Mouse (Mus musculus): ENCODE measurements around the gene Syngr1.

DNA sequence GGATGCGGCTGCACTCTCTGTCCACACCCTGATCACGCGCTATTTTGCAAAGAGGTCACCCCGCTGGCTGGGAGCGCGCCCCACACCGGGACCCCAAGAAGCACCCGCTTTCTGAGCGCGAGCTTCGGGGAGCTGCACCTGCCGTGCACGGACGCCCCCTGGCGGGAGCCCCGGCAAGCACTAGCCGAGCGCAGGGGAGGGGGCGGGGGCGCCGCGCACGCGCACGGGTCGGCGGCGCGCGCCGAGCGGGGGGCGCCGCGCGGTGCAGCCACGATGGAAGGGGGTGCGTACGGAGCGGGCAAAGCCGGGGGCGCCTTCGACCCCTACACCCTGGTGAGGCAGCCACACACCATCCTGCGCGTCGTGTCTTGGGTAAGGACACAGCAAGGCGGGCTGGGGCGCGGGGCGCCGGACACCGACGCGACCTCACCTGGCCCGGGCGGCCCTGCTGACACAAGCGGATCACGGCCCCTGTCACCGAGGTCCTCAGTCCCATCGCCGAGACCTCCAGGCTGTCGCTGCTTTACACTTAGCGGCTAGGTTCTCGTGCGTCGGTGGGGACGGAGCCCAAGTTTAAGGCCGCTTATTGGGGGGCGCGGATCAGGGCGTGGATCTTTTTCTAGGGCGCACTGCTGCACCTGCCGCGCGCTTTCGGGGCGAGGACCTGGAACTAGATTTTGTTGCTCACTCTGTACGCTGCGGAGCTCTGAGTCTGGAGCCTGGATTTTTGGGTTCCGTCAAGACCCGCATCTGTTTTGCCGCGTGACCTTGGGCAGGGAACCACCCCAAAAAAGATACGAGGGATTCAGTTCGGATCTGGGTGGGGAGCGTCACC lies at the start of gene Syngr1, which contains the start of gene Rpl3:
- no peak; the same call in 1 of the 2 replicates for TF ChIP-seq KAT2A (conservative IDR thresholded peaks at IDR 0.05; ENCODE audit: low read depth, low read length)
- TF ChIP-seq CTCF (IDR thresholded peaks at IDR 0.05 in 2 of 3, conservative IDR thresholded peaks at IDR 0.05 in 1 of 3; ENCODE audit: control insufficient read depth in 1 of 3, insufficient read depth in 1 of 3, low read depth in 2 of 3, low read length in 3 of 3, poor library complexity in 1 of 3, severe bottlenecking in 1 of 3): peak in 2 of 3 experiments; percentile 76 to 97; a peak in 5 of 6 replicates
- no peak for TF ChIP-seq EP300 (IDR thresholded peaks at IDR 0.05; ENCODE audit: low read depth in 1 of 2, low read length in 2 of 2)
- TF ChIP-seq ZNF384 (IDR thresholded peaks at IDR 0.05; ENCODE audit: low read depth, low read length): no peak
- peak; percentile 37; the same call in 1 of the 2 replicates for TF ChIP-seq TCF12 (IDR thresholded peaks at IDR 0.05; ENCODE audit: low read depth, low read length)
- TF ChIP-seq NRF1 (IDR thresholded peaks at IDR 0.05; ENCODE audit: insufficient read depth, low read depth, low read length, poor library complexity, severe bottlenecking): peak; percentile 75
- TF ChIP-seq MAZ (IDR thresholded peaks at IDR 0.05; ENCODE audit: low read depth, low read length): peak; percentile 87; the same call in 1 of the 2 replicates
- peak; percentile 50 for TF ChIP-seq HCFC1 (IDR thresholded peaks at IDR 0.05; ENCODE audit: low read depth, low read length)
- no peak for TF ChIP-seq GATA1 (IDR thresholded peaks at IDR 0.05; ENCODE audit: low read depth, low read length)
- no peak for TF ChIP-seq ZKSCAN1 (IDR thresholded peaks at IDR 0.05; ENCODE audit: low read depth, low read length)

All from MEL (cell line).